Mouse (Mus musculus) testis, adult 2 months (tissue): ENCODE results near the gene Snx32.

Experiments used
- CTCF ChIP-seq: fragments of 200-500 bp; IDR thresholded peaks from 2 replicates; pipeline ENCODE4 v1.5.1; 2012; ENCODE audit warnings: low read depth, mild to moderate bottlenecking, inconsistent platforms, low read length, moderate library complexity; ENCODE audit not compliant: control insufficient read depth, insufficient read depth, insufficient replicate concordance
- POLR2A ChIP-seq: fragments of 200-500 bp; IDR thresholded peaks from 2 replicates; pipeline ENCODE4 v1.6.1; 2012; ENCODE audit warnings: low read depth, mild to moderate bottlenecking, inconsistent platforms, low read length, moderate library complexity; ENCODE audit not compliant: control insufficient read depth

DNA sequence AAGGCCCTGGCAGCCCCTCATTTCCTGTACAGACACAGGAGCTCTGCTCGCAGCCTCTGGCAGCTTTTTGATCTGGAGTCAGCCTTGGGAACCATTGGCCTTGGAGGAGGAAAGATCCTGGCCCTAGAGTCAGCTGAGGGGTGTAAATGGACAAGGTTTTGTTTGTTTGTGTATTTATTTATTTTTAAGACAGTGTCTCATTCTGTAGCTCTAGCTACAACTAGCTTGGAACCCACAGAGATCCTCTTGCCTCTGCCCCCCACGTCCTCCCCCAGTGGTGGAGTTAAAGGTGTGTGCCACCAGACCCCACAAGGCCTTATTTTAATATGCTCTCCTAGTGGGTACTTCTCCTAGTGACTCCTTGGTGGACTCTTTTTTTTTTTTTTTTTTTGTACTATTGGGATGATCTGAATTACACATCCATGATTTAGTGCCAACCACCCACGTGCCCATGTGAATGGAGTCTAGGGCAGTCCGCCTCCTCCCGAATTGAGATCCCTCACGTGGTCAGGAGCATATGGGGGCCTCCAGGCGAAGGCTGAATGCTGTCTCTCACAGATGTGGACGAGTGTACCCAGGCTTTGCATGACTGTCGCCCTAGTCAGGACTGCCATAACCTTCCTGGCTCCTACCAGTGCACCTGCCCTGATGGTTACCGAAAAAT lies 33.2 kb downstream of the Snx32 start:
- no peak for TF ChIP-seq POLR2A
- TF ChIP-seq CTCF: no peak
